Mouse (Mus musculus): ENCODE measurements around the gene Vmn1r194.
"Not testable (repeated sequence)": the region's sequence is repeated elsewhere in the genome, so short reads cannot be mapped to it uniquely, and the experiment has no call there.

Vmn1r194 gene

DNA sequence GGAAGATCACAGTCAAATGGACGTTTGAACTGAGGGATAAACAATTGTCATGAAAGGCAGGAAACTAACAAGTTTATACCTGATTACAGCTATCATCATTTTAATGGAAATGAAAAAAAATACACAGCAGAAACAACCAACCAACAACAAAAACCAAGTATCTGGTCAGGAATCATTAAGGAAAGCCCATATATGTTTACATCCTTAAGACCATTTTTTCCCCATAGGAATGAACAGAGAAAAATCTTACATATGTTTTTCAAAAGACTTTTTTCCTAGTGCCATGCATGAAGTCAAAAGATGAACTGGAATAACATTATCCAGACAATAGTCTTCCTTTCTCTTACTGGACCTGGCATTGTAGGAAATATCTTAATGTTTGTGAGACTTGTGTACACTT lies at the start of gene Vmn1r194:
Vmn1r194 (plus strand) TSS at position 301 of the 400 bp plus-strand sequence.
- CTCF ChIA-PET: no interaction called here

DNA sequence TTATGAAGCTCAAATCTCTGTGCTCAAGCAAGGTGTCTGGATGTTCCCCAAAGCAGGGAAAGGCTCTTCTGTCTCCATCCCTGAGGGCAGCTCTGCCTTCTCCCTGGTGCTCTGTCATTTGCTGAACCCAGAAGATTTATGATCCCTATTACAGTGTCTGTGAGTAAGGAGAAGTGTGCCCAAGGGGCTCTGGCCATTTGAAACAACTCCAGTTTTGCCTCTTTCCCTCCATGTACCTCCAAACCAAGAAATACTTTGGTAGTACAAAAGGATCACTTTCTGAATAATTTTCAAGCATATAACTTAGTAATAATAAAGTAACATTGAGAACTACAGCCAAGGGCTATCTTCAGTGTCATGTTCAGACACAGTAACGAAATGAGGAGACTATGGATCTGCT lies 21.0 kb upstream of the Vmn1r194 start, which contains the start of gene Vmn1r193:
Vmn1r193 (minus strand) TSS at position 101 of the 400 bp plus-strand sequence.
- CTCF ChIA-PET: not testable (repeated sequence)

DNA sequence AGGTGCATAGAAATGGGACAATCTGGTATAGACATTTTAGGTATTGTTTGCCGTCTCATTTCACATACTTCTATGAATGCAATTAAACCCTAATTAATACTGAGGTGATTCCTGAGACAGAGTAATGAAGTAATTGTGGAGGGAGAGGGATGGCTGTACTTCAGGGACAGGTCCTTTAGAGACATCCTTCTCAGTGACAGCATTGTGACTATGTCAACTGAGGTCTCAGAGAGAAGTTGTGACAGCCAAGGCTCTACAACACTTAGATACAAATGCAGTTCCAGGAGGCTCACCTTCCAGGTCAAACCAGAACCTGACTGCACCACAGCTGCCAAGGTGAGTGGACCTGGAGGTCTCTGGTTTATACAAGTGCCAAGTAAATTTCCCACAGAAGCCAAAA lies 26.2 kb downstream of the Vmn1r194 start, which contains the start of gene Vmn1r195:
Vmn1r195 (plus strand) TSS at position 301 of the 400 bp plus-strand sequence.
- CTCF ChIA-PET: not testable (repeated sequence)

DNA sequence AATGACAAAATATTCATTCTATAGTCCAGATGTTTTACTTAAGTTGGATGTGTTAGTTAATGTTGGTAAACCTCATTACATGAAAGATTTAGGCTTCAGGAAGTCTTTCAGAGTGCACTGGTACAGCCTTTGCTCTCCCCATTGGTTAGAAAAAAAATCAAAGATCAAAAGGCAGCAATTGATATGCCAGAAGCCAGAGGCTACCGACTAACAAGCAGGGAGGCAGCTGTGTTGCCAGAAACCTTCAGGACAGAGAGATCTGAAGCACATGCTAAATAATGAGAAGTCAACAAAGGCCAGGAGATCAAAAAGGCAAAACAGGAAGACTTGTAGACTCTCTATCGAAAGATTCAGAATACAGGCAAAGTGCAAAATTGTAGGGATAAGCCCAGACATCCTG lies 27.7 kb downstream of the Vmn1r194 start:
- CTCF ChIA-PET: no interaction called here

DNA sequence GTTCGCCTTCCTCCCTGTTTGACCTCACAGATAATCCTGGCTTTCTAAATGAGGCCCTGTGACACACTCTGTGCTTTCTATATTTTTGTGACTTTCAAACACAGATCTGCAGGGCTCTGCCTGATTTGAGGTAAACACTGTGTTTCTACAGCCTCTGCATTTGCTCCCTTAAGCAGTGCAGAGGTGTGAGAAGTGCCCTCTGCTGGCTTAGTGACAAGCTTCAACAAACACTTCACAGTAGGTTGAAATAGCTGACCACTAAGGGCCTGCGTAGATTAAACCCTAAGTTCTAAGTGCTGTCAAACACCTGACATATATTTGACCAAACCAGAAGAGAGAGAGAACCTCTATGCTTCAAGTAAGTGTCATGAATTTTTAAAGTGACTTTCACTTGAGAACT lies 40.6 kb downstream of the Vmn1r194 start:
- CTCF ChIA-PET: no interaction called here

DNA sequence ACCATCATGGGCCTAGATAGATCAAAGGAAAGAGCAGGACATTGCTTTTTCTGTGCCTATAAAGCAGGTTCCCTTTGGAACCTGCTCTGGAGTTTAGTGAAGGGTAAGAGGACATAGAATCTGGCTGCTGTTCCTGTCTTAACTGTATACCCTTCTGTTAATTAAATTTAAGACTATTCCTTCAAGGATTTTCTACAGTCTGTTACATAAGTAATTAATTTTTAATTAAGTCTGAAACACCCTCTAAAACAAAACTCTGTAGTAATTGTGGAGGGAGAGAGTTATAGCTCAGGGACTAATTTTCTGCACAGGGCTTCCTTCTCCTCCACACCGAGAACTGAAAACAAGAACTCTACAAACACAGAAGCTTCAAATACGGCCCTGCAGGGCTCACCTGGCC lies 45.6 kb downstream of the Vmn1r194 start, which contains the start of gene Vmn1r196:
Vmn1r196 (plus strand) TSS at position 301 of the 400 bp plus-strand sequence.
- CTCF ChIA-PET: no interaction called here
